Mouse (Mus musculus) neural tube, embryonic 14.5 days (tissue): ENCODE measurements at regions not wholly inside any gene's neighbourhood (a gene's known extent, or its start where the extent isn't known, plus 50 kb on each side); places are given as distances from the start of the nearest gene placed in this dataset.

Source experiments
- ATAC-seq: fragments of 200-750 bp; cut with Nextera tagmentation; 2 replicates; pipeline ENCODE4 v1.8.0; 2017; ENCODE audit warnings: low read depth, mild to moderate bottlenecking, moderate TSS enrichment, moderate library complexity
- H3K27ac ChIP-seq: fragments of 300-500 bp; sonication (generic); 2 replicates; pipeline ENCODE4 v1.5.1; 2014; ENCODE audit warnings: low read depth, mild to moderate bottlenecking, control low read depth, low read length, moderate library complexity, mixed read lengths
- H3K27me3 ChIP-seq: fragments of 300-500 bp; sonication (generic); 2 replicates; pipeline ENCODE4 v1.6.1; 2014; ENCODE audit warnings: low read length; ENCODE audit not compliant: control insufficient read depth, insufficient read depth
- H3K36me3 ChIP-seq: fragments of 300-500 bp; sonication (generic); 2 replicates; pipeline ENCODE4 v1.6.1; 2014; ENCODE audit warnings: low read length, mixed read lengths; ENCODE audit not compliant: control insufficient read depth, insufficient read depth
- H3K4me1 ChIP-seq: fragments of 300-500 bp; sonication (generic); 2 replicates; pipeline ENCODE4 v1.6.1; 2014; ENCODE audit warnings: low read length; ENCODE audit not compliant: control insufficient read depth, insufficient read depth
- H3K4me2 ChIP-seq: fragments of 300-500 bp; sonication (generic); 2 replicates; pipeline ENCODE4 v1.6.1; 2014; ENCODE audit warnings: mild to moderate bottlenecking, low read depth, low read length, control low read depth
- H3K4me3 ChIP-seq: fragments of 300-500 bp; sonication (generic); 2 replicates; pipeline ENCODE4 v1.5.1; 2014; ENCODE audit warnings: low read depth, low read length, control low read depth, mixed read lengths
- H3K9ac ChIP-seq: fragments of 300-500 bp; sonication (generic); replicated peaks from 2 replicates; pipeline ENCODE4 v1.6.1; 2014; ENCODE audit warnings: low read depth, mild to moderate bottlenecking, control low read depth, low read length, mixed read lengths
- H3K9me3 ChIP-seq: fragments of 300-500 bp; sonication (generic); 2 replicates; pipeline ENCODE4 v1.6.1; 2016; ENCODE audit warnings: low read length; ENCODE audit not compliant: control insufficient read depth
- WGBS: fragments of 180-500 bp; shearing (Covaris S2); extraction: QIAGEN DNeasy Blood & Tissue Kit; methylation state at CpG from one replicate; pipeline ENCODE4 v1.1.7; 2014; 5-methylcytosine and 5-hydroxymethylcytosine counted together

GRCm38 (mm10) chr8:100446677-100447350 is 1030.5 kb upstream of the Cdh8 start:
- ATAC-seq: peak; percentile 34; the same call in 1 of the 2 replicates
- Histone ChIP-seq H3K36me3 (no peaks in the 10 kb centered on the region), H3K9me3 (no peaks in the 10 kb centered on the region), H3K9ac (no peak overlapping the region), H3K4me3 (no peak overlapping the region), H3K4me2 (no peak overlapping the region), H3K27me3 (no peaks in the 10 kb centered on the region), H3K27ac (no peak overlapping the region), H3K4me1 (no peaks in the 10 kb centered on the region)
- 61% methylated on average over 2 of the region's 2 CpGs for whole genome bisulfite sequencing
